ENCODE assay signal across 17 mouse cellular contexts in the genomic region with DNA sequence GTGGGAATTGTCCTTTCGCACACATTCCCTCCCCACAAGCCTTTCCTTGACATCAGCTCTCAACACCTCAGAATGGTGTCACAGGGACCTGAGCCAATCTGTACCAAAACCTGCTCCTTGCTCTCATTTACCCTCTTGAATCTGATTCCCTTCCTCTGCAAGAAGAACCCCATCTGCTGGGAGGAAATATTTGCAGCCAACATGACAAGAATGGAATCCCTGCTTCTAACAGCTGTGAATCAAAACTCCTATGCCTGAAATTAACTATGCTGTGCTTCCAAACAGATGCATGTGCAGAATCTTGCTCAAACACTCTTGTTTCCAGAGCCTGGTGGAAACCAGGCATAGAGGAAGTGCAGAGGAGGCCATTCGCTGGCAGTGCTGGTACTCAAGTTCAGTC.
DNase-seq lines count a peak whose midpoint lies in the region; ATAC-seq and TF ChIP-seq lines count a peak whose summit lies in the region.
"Had no signal": no experiment of that assay in that cellular context is flagged by ENCODE, and none has a peak within 500 bp of the region (broad histone marks: within the 10 kb centered on the region; RNA-seq: fewer than 3 reads in every experiment).

No protein-coding gene starts in this region.

- no peaks in the 10 kb centered on the region for H3K79me2 ChIP-seq in liver, adult 2 months (ENCODE audit: control insufficient read depth, insufficient read depth, low read length)

- no peak overlapping the region for H3K4me2 ChIP-seq in liver, embryonic 12.5 days
- H3K4me2 ChIP-seq: liver, embryonic 15.5 days; neural tube, embryonic 15.5 days had no signal

- TF ChIP-seq CTCF in liver, adult 2 months (IDR thresholded peaks at IDR 0.05; ENCODE audit: low read depth, low read length), result no peak

- H3K4me3 ChIP-seq in liver, adult 2 months (ENCODE audit: insufficient read depth, low read depth, low read length), result no peak overlapping the region
- no peak overlapping the region for H3K4me3 ChIP-seq in liver, embryonic 12.5 days
- H3K4me3 ChIP-seq: liver, embryonic 15.5 days; midbrain, embryonic 10.5 days; neural tube, embryonic 15.5 days had no signal

- no peaks in the 10 kb centered on the region for H3K4me1 ChIP-seq in liver, adult 2 months (ENCODE audit: control insufficient read depth, insufficient read depth, low read length)
- no peaks in the 10 kb centered on the region for H3K4me1 ChIP-seq in liver, embryonic 12.5 days
- H3K4me1 ChIP-seq: liver, embryonic 15.5 days; midbrain, embryonic 10.5 days; neural tube, embryonic 15.5 days had no signal

- WGBS in liver, adult 2 months, result 92% methylated on average over 2 of the region's 2 CpGs
- WGBS in liver, embryonic 12.5 days (ENCODE audit: insufficient replicate concordance), result 76% methylated on average over 2 of the region's 2 CpGs

- H3K9ac ChIP-seq in liver, adult 2 months (ENCODE audit: low read depth, low read length), result no peak overlapping the region
- no peak overlapping the region for H3K9ac ChIP-seq in liver, embryonic 12.5 days
- H3K9ac ChIP-seq: liver, embryonic 15.5 days; neural tube, embryonic 15.5 days had no signal

- H3K27me3 ChIP-seq in liver, adult 2 months (ENCODE audit: control insufficient read depth, insufficient read depth, low read length), result no peaks in the 10 kb centered on the region
- no peaks in the 10 kb centered on the region for H3K27me3 ChIP-seq in liver, embryonic 12.5 days (replicated peaks)
- H3K27me3 ChIP-seq: liver, embryonic 15.5 days; neural tube, embryonic 15.5 days had no signal

- no peak overlapping the region for H3K27ac ChIP-seq in liver, adult 2 months (replicated peaks; ENCODE audit: insufficient read depth, low read depth, low read length)
- no peak overlapping the region for H3K27ac ChIP-seq in liver, embryonic 12.5 days
- H3K27ac ChIP-seq: liver, embryonic 15.5 days; midbrain, embryonic 10.5 days; neural tube, embryonic 15.5 days had no signal

- intact Hi-C loops in left cerebral cortex, postnatal 36 days (cut with DNase I), result no loop called here

- DNase-seq in liver, adult 2 months (ENCODE audit: extremely low read depth, low read depth, low spot score), result peak; percentile 5
- DNase-seq in frontal cortex, postnatal 10 days (ENCODE audit: low spot score in 2 of 2), result peak; percentile 10 to 13
- DNase-seq in layer of hippocampus, adult 9-10 months (ENCODE audit: low spot score), result peak; percentile 15
- peak; percentile 15 to 33 for DNase-seq in left cerebral cortex, postnatal 36 days (ENCODE audit: low spot score in 2 of 2)
- DNase-seq in thymus, postnatal 36 days, result no peak
- DNase-seq in gastrocnemius, postnatal 25 days, result no peak
- DNase-seq in retina, postnatal 1 day, result no peak
- DNase-seq: cerebellum, adult 8-10 months; kidney, adult 18-20 months; kidney, postnatal 25 days; thymus, postnatal 14 days had no signal

- H3K36me3 ChIP-seq in liver, adult 2 months (ENCODE audit: control insufficient read depth, insufficient read depth, low read length), result no peaks in the 10 kb centered on the region
- H3K36me3 ChIP-seq in liver, embryonic 12.5 days, result no peaks in the 10 kb centered on the region
- H3K36me3 ChIP-seq: G1E; liver, embryonic 15.5 days; midbrain, embryonic 10.5 days; neural tube, embryonic 15.5 days had no signal

- no peak for TF ChIP-seq POLR2A in liver, adult 2 months (IDR thresholded peaks at IDR 0.05; ENCODE audit: extremely low read depth, insufficient read depth, low read length)

- no peaks in the 10 kb centered on the region for H3K9me3 ChIP-seq in liver, embryonic 12.5 days (replicated peaks)
- H3K9me3 ChIP-seq: G1E; liver, embryonic 15.5 days; midbrain, embryonic 10.5 days; neural tube, embryonic 15.5 days had no signal

- ATAC-seq in liver, embryonic 12.5 days, result no peak
- ATAC-seq: hindbrain, embryonic 16.5 days had no signal

Comparison
In these comparisons a context has a peak if more than half of its experiments do, and no peak if none do; other contexts are left out.
1. DNase-seq: peak in liver, adult 2 months (single experiment), frontal cortex, postnatal 10 days (2 of 2), layer of hippocampus, adult 9-10 months (single experiment) and left cerebral cortex, postnatal 36 days (2 of 2); none in thymus, postnatal 36 days (0 of 2), gastrocnemius, postnatal 25 days (single experiment) and retina, postnatal 1 day (single experiment).